Mouse (Mus musculus): ENCODE measurements around the gene Gm7544. TPM values are rescaled to one million over a fixed set of nuclear protein-coding genes. Genes with fewer than 3 reads are reported as not detected.
"Not testable (repeated sequence)": the region's sequence is repeated elsewhere in the genome, so short reads cannot be mapped to it uniquely, and the experiment has no call there.

Gm7544 gene
- polyA plus RNA-seq, 1 experiment from 2014 or later, result not detected

- H3K9ac ChIP-seq (ENCODE audit: low read depth, low read length), result no peak overlapping the region
- H3K4me2 ChIP-seq, result no peak overlapping the region
- ATAC-seq (replicated peaks; ENCODE audit: insufficient number of reproducible peaks, low FRiP score, low TSS enrichment), result no peak
- no peaks in the 10 kb centered on the region for H3K27me3 ChIP-seq (ENCODE audit: control insufficient read depth, insufficient read depth, low read length)
- H3K4me1 ChIP-seq (ENCODE audit: control insufficient read depth, insufficient read depth, low read length), result peaks cover 27% of the 10 kb centered on the region
- no peaks in the 10 kb centered on the region for H3K36me3 ChIP-seq (ENCODE audit: control insufficient read depth, insufficient read depth, low read length)
- H3K27ac ChIP-seq (ENCODE audit: low read depth, low read length), result no peak overlapping the region
- H3K4me3 ChIP-seq (ENCODE audit: low read depth, low read length), result no peak overlapping the region
- H3K9me3 ChIP-seq (replicated peaks; ENCODE audit: control insufficient read depth, low read length), result no peaks in the 10 kb centered on the region
- 71% methylated on average over 5 of the region's 5 CpGs for WGBS (ENCODE audit: insufficient replicate concordance)
Observed at GRCm38 (mm10) chr1:82975750-82976149, 19.9 kb upstream of the Gm7544 start.

GRCm38 (mm10) chr1:82974342-82974741 lies 18.5 kb upstream of the Gm7544 start:
- Histone ChIP-seq H3K4me3 (ENCODE audit: low read depth, low read length) (no peak overlapping the region), H3K9ac (ENCODE audit: low read depth, low read length) (no peak overlapping the region), H3K4me2 (peak overlapping the region; percentile 34), H3K9me3 (replicated peaks; ENCODE audit: control insufficient read depth, low read length) (no peaks in the 10 kb centered on the region), H3K27me3 (ENCODE audit: control insufficient read depth, insufficient read depth, low read length) (no peaks in the 10 kb centered on the region), H3K27ac (ENCODE audit: low read depth, low read length) (peak overlapping the region; percentile 70), H3K36me3 (ENCODE audit: control insufficient read depth, insufficient read depth, low read length) (no peaks in the 10 kb centered on the region), H3K4me1 (ENCODE audit: control insufficient read depth, insufficient read depth, low read length) (peaks cover 27% of the 10 kb centered on the region)
- 57% methylated on average over 9 of the region's 9 CpGs for WGBS (ENCODE audit: insufficient replicate concordance)
- ATAC-seq (replicated peaks; ENCODE audit: insufficient number of reproducible peaks, low FRiP score, low TSS enrichment), result peak; percentile 86

- 43% methylated on average over 6 of the region's 6 CpGs for WGBS (ENCODE audit: insufficient replicate concordance)
- Histone ChIP-seq H3K9me3 (replicated peaks; ENCODE audit: control insufficient read depth, low read length) (no peaks in the 10 kb centered on the region), H3K4me2 (peak overlapping the region; percentile 34), H3K36me3 (ENCODE audit: control insufficient read depth, insufficient read depth, low read length) (no peaks in the 10 kb centered on the region), H3K27me3 (ENCODE audit: control insufficient read depth, insufficient read depth, low read length) (no peaks in the 10 kb centered on the region), H3K4me1 (ENCODE audit: control insufficient read depth, insufficient read depth, low read length) (peaks cover 27% of the 10 kb centered on the region), H3K4me3 (ENCODE audit: low read depth, low read length) (no peak overlapping the region), H3K27ac (ENCODE audit: low read depth, low read length) (peak overlapping the region; percentile 70), H3K9ac (ENCODE audit: low read depth, low read length) (no peak overlapping the region)
- no peak for ATAC-seq (replicated peaks; ENCODE audit: insufficient number of reproducible peaks, low FRiP score, low TSS enrichment)
Observed at GRCm38 (mm10) chr1:82973901-82974300, 18.1 kb upstream of the Gm7544 start.

- no peak for ATAC-seq (replicated peaks; ENCODE audit: insufficient number of reproducible peaks, low FRiP score, low TSS enrichment)
- Histone ChIP-seq H3K4me2 (no peak overlapping the region), H3K27me3 (ENCODE audit: control insufficient read depth, insufficient read depth, low read length) (no peaks in the 10 kb centered on the region), H3K36me3 (ENCODE audit: control insufficient read depth, insufficient read depth, low read length) (no peaks in the 10 kb centered on the region), H3K9me3 (replicated peaks; ENCODE audit: control insufficient read depth, low read length) (no peaks in the 10 kb centered on the region), H3K4me1 (ENCODE audit: control insufficient read depth, insufficient read depth, low read length) (peaks cover 27% of the 10 kb centered on the region), H3K27ac (ENCODE audit: low read depth, low read length) (0 out of 2 replicates have a peak overlapping the region, but pooled peaks have one; percentile 70), H3K9ac (ENCODE audit: low read depth, low read length) (no peak overlapping the region), H3K4me3 (ENCODE audit: low read depth, low read length) (no peak overlapping the region)
- WGBS (ENCODE audit: insufficient replicate concordance), result 74% methylated on average over 1 of the region's 1 CpGs
Observed at GRCm38 (mm10) chr1:82973244-82973643, 17.4 kb upstream of the Gm7544 start.

GRCm38 (mm10) chr1:82972046-82972445 lies 16.2 kb upstream of the Gm7544 start:
- Histone ChIP-seq H3K4me1 (ENCODE audit: control insufficient read depth, insufficient read depth, low read length) (peaks cover 27% of the 10 kb centered on the region), H3K4me3 (ENCODE audit: low read depth, low read length) (no peak overlapping the region), H3K27me3 (ENCODE audit: control insufficient read depth, insufficient read depth, low read length) (no peaks in the 10 kb centered on the region), H3K36me3 (ENCODE audit: control insufficient read depth, insufficient read depth, low read length) (no peaks in the 10 kb centered on the region), H3K9me3 (replicated peaks; ENCODE audit: control insufficient read depth, low read length) (no peaks in the 10 kb centered on the region), H3K4me2 (peak overlapping the region; percentile 3; the same call in 1 of the 2 replicates), H3K9ac (ENCODE audit: low read depth, low read length) (no peak overlapping the region), H3K27ac (ENCODE audit: low read depth, low read length) (peak overlapping the region; percentile 52)
- peak; percentile 69 for ATAC-seq (replicated peaks; ENCODE audit: insufficient number of reproducible peaks, low FRiP score, low TSS enrichment)
- WGBS (ENCODE audit: insufficient replicate concordance), result 11% methylated on average over 4 of the region's 4 CpGs

GRCm38 (mm10) chr1:82966413-82966812 lies 10.6 kb upstream of the Gm7544 start:
- H3K36me3 ChIP-seq (ENCODE audit: control insufficient read depth, insufficient read depth, low read length), result no peaks in the 10 kb centered on the region
- no peak overlapping the region for H3K4me3 ChIP-seq (ENCODE audit: low read depth, low read length)
- H3K27me3 ChIP-seq (ENCODE audit: control insufficient read depth, insufficient read depth, low read length), result no peaks in the 10 kb centered on the region
- no peak overlapping the region for H3K27ac ChIP-seq (ENCODE audit: low read depth, low read length)
- no peak for ATAC-seq (replicated peaks; ENCODE audit: insufficient number of reproducible peaks, low FRiP score, low TSS enrichment)
- H3K9me3 ChIP-seq (replicated peaks; ENCODE audit: control insufficient read depth, low read length), result no peaks in the 10 kb centered on the region
- H3K4me1 ChIP-seq (ENCODE audit: control insufficient read depth, insufficient read depth, low read length), result peaks cover 2% of the 10 kb centered on the region; the same call in 1 of the 2 replicates
- H3K4me2 ChIP-seq, result no peak overlapping the region
- WGBS (ENCODE audit: insufficient replicate concordance), result 73% methylated on average over 3 of the region's 3 CpGs
- H3K9ac ChIP-seq (ENCODE audit: low read depth, low read length), result no peak overlapping the region

GRCm38 (mm10) chr1:82959870-82960385 lies 4.1 kb upstream of the Gm7544 start, which contains the start of gene Gm47955:
TSS of gene Gm47955 (plus strand) at chr1:82960286.
- Histone ChIP-seq H3K4me1 (ENCODE audit: control insufficient read depth, insufficient read depth, low read length) (no peaks in the 10 kb centered on the region), H3K27ac (ENCODE audit: low read depth, low read length) (no peak within 1 kb of the TSS), H3K4me3 (ENCODE audit: low read depth, low read length) (no peak within 1 kb of the TSS), H3K4me2 (no peak within 1 kb of the TSS), H3K27me3 (ENCODE audit: control insufficient read depth, insufficient read depth, low read length) (no peaks in the 10 kb centered on the region), H3K36me3 (ENCODE audit: control insufficient read depth, insufficient read depth, low read length) (no peaks in the 10 kb centered on the region), H3K9me3 (replicated peaks; ENCODE audit: control insufficient read depth, low read length) (no peaks in the 10 kb centered on the region), H3K9ac (ENCODE audit: low read depth, low read length) (no peak within 1 kb of the TSS)
- 75% methylated on average over 11 of the region's 11 CpGs for WGBS (ENCODE audit: insufficient replicate concordance)
- no peak for ATAC-seq (replicated peaks; ENCODE audit: insufficient number of reproducible peaks, low FRiP score, low TSS enrichment)

GRCm38 (mm10) chr1:82948601-82949000 lies 7.2 kb downstream of the Gm7544 start:
- no peaks in the 10 kb centered on the region for H3K9me3 ChIP-seq (replicated peaks; ENCODE audit: control insufficient read depth, low read length)
- no peak overlapping the region for H3K9ac ChIP-seq (ENCODE audit: low read depth, low read length)
- H3K4me2 ChIP-seq, result no peak overlapping the region
- no peak for ATAC-seq (replicated peaks; ENCODE audit: insufficient number of reproducible peaks, low FRiP score, low TSS enrichment)
- H3K4me1 ChIP-seq (ENCODE audit: control insufficient read depth, insufficient read depth, low read length), result no peaks in the 10 kb centered on the region
- no peaks in the 10 kb centered on the region for H3K36me3 ChIP-seq (ENCODE audit: control insufficient read depth, insufficient read depth, low read length)
- 80% methylated on average over 2 of the region's 2 CpGs for WGBS (ENCODE audit: insufficient replicate concordance)
- no peak overlapping the region for H3K27ac ChIP-seq (ENCODE audit: low read depth, low read length)
- H3K4me3 ChIP-seq (ENCODE audit: low read depth, low read length), result no peak overlapping the region
- no peaks in the 10 kb centered on the region for H3K27me3 ChIP-seq (ENCODE audit: control insufficient read depth, insufficient read depth, low read length)

GRCm38 (mm10) chr1:82946029-82946428 lies 9.8 kb downstream of the Gm7544 start:
- not testable (repeated sequence) for H3K4me3 ChIP-seq (ENCODE audit: low read depth, low read length); H3K27ac ChIP-seq (ENCODE audit: low read depth, low read length); H3K9me3 ChIP-seq (replicated peaks; ENCODE audit: control insufficient read depth, low read length); ATAC-seq (replicated peaks; ENCODE audit: insufficient number of reproducible peaks, low FRiP score, low TSS enrichment); H3K36me3 ChIP-seq (ENCODE audit: control insufficient read depth, insufficient read depth, low read length); H3K4me2 ChIP-seq; H3K9ac ChIP-seq (ENCODE audit: low read depth, low read length); H3K4me1 ChIP-seq (ENCODE audit: control insufficient read depth, insufficient read depth, low read length); H3K27me3 ChIP-seq (ENCODE audit: control insufficient read depth, insufficient read depth, low read length)
- WGBS (ENCODE audit: insufficient replicate concordance), result 100% methylated on average over 1 of the region's 2 CpGs

Data from heart, embryonic 11.5 days (tissue).